Mouse (Mus musculus) neural tube, embryonic 13.5 days (tissue): ENCODE results near the gene Ddx23. TPM values are rescaled to one million over a fixed set of nuclear protein-coding genes. Genes with fewer than 3 reads are reported as not detected.
A peak's percentile ranks its signal among the peaks of the same experiment; 100 is the strongest.

Experiments
- ATAC-seq: fragments of 200-750 bp; cut with Nextera tagmentation; 2 replicates; pipeline ENCODE4 v1.8.0; 2017; ENCODE audit warnings: low read depth, mild to moderate bottlenecking, moderate TSS enrichment, moderate library complexity
- H3K27ac ChIP-seq: fragments of 300-500 bp; sonication (generic); replicated peaks from 2 replicates; pipeline ENCODE4 v1.5.1; 2015; ENCODE audit warnings: moderate library complexity, mild to moderate bottlenecking, inconsistent platforms
- H3K27me3 ChIP-seq: fragments of 300-500 bp; sonication (generic); 2 replicates; pipeline ENCODE4 v1.6.1; 2015; ENCODE audit warnings: mild to moderate bottlenecking, inconsistent platforms
- H3K36me3 ChIP-seq: fragments of 300-500 bp; sonication (generic); 2 replicates; pipeline ENCODE4 v1.6.1; 2015; ENCODE audit warnings: mild to moderate bottlenecking, inconsistent platforms
- H3K4me1 ChIP-seq: fragments of 300-500 bp; sonication (generic); replicated peaks from 2 replicates; pipeline ENCODE4 v1.6.1; 2015; ENCODE audit warnings: inconsistent platforms
- H3K4me2 ChIP-seq: fragments of 300-500 bp; sonication (generic); 2 replicates; pipeline ENCODE4 v1.6.1; 2015; ENCODE audit warnings: inconsistent platforms, mild to moderate bottlenecking, moderate library complexity
- H3K4me3 ChIP-seq: fragments of 300-500 bp; sonication (generic); 2 replicates; pipeline ENCODE4 v1.5.1; 2015; ENCODE audit warnings: mild to moderate bottlenecking, inconsistent platforms
- H3K9ac ChIP-seq: fragments of 300-500 bp; sonication (generic); 2 replicates; pipeline ENCODE4 v1.6.1; 2015; ENCODE audit warnings: moderate library complexity, mild to moderate bottlenecking, inconsistent platforms
- H3K9me3 ChIP-seq: fragments of 300-500 bp; sonication (generic); 2 replicates; pipeline ENCODE4 v1.6.1; 2016; ENCODE audit warnings: inconsistent platforms
- WGBS: fragments of 180-500 bp; shearing (Covaris S2); methylation state at CpG from one replicate; pipeline ENCODE4 v1.1.7; 2015; 5-methylcytosine and 5-hydroxymethylcytosine counted together
- polyA plus RNA-seq: library from polyadenylated mRNA; unstranded; fragments of >200 nt; fragmentation: Nextera tagmentation; extraction: Ambion mirVana; gene quantifications from 2 replicates; pipeline ENCODE4 v1.2.1, GENCODE M21; 2015

The Ddx23 gene
- polyA plus RNA-seq, 1 experiment from 2014 or later = 21.7 TPM

- WGBS = 90% methylated on average over 1 of the region's 1 CpGs
- Histone ChIP-seq H3K4me2 (no peak overlapping the region), H3K4me1 (no peaks in the 10 kb centered on the region), H3K27me3 (peaks cover 4% of the 10 kb centered on the region; the same call in 1 of the 2 replicates), H3K9me3 (no peaks in the 10 kb centered on the region), H3K9ac (no peak overlapping the region), H3K27ac (no peak overlapping the region), H3K36me3 (no peaks in the 10 kb centered on the region), H3K4me3 (no peak overlapping the region)
- ATAC-seq = no peak
These were observed 21.1 kb upstream of the Ddx23 start for GRCm38 (mm10) chr15:98683746-98684145.

GRCm38 (mm10) chr15:98683177-98683576, 20.5 kb upstream of the Ddx23 start:
- Histone ChIP-seq H3K4me3 (no peak overlapping the region), H3K27me3 (peaks cover 5% of the 10 kb centered on the region; the same call in 1 of the 2 replicates), H3K9ac (no peak overlapping the region), H3K9me3 (no peaks in the 10 kb centered on the region), H3K36me3 (no peaks in the 10 kb centered on the region), H3K27ac (no peak overlapping the region), H3K4me2 (no peak overlapping the region), H3K4me1 (no peaks in the 10 kb centered on the region)
- no peak for ATAC-seq
- WGBS = 73% methylated on average over 10 of the region's 10 CpGs

GRCm38 (mm10) chr15:98681633-98682032, 18.9 kb upstream of the Ddx23 start:
- H3K4me1 ChIP-seq = peaks cover 11% of the 10 kb centered on the region
- H3K9ac ChIP-seq = no peak overlapping the region
- H3K4me2 ChIP-seq = no peak overlapping the region
- H3K27ac ChIP-seq = no peak overlapping the region
- no peaks in the 10 kb centered on the region for H3K36me3 ChIP-seq
- WGBS = 89% methylated on average over 7 of the region's 7 CpGs
- peaks cover 5% of the 10 kb centered on the region; the same call in 1 of the 2 replicates for H3K27me3 ChIP-seq
- no peak for ATAC-seq
- no peaks in the 10 kb centered on the region for H3K9me3 ChIP-seq
- H3K4me3 ChIP-seq = no peak overlapping the region

GRCm38 (mm10) chr15:98680660-98681059, 18.0 kb upstream of the Ddx23 start:
- peaks cover 5% of the 10 kb centered on the region; the same call in 1 of the 2 replicates for H3K27me3 ChIP-seq
- no peaks in the 10 kb centered on the region for H3K9me3 ChIP-seq
- 88% methylated on average over 8 of the region's 8 CpGs for WGBS
- no peak for ATAC-seq
- no peak overlapping the region for H3K9ac ChIP-seq
- H3K36me3 ChIP-seq = no peaks in the 10 kb centered on the region
- peaks cover 21% of the 10 kb centered on the region for H3K4me1 ChIP-seq
- no peak overlapping the region for H3K4me2 ChIP-seq
- no peak overlapping the region for H3K4me3 ChIP-seq
- H3K27ac ChIP-seq = no peak overlapping the region

- H3K9ac ChIP-seq = no peak overlapping the region
- no peak overlapping the region for H3K27ac ChIP-seq
- no peaks in the 10 kb centered on the region for H3K36me3 ChIP-seq
- H3K4me2 ChIP-seq = peak overlapping the region; percentile 98; the same call in 1 of the 2 replicates
- H3K4me3 ChIP-seq = no peak overlapping the region
- H3K4me1 ChIP-seq = peaks cover 44% of the 10 kb centered on the region
- no peak for ATAC-seq
- no peaks in the 10 kb centered on the region for H3K9me3 ChIP-seq
- peaks cover 5% of the 10 kb centered on the region; the same call in 1 of the 2 replicates for H3K27me3 ChIP-seq
- 71% methylated on average over 7 of the region's 7 CpGs for WGBS
These were observed 15.3 kb upstream of the Ddx23 start for GRCm38 (mm10) chr15:98677977-98678376.

GRCm38 (mm10) chr15:98676940-98677728, 14.4 kb upstream of the Ddx23 start, which contains the start of gene Rnd1:
Gene Rnd1, minus strand, starts transcription at chr15:98677461.
- H3K27ac ChIP-seq = no peak within 1 kb of the TSS; the same call in 1 of the 2 replicates
- no peaks in the 10 kb centered on the region for H3K9me3 ChIP-seq
- peaks cover 49% of the 10 kb centered on the region for H3K4me1 ChIP-seq
- peak within 1 kb of the TSS; percentile 53 for H3K4me3 ChIP-seq
- peak within 1 kb of the TSS; percentile 98 for H3K4me2 ChIP-seq
- peak within 1 kb of the TSS; percentile 74 for H3K9ac ChIP-seq
- peaks cover 5% of the 10 kb centered on the region; the same call in 1 of the 2 replicates for H3K27me3 ChIP-seq
- peak; percentile 94 for ATAC-seq
- WGBS = under 1% methylated on average over 37 of the region's 37 CpGs
- H3K36me3 ChIP-seq = no peaks in the 10 kb centered on the region

GRCm38 (mm10) chr15:98676471-98676870, 13.8 kb upstream of the Ddx23 start:
- H3K4me3 ChIP-seq = peak overlapping the region; percentile 53
- peak overlapping the region; percentile 98 for H3K4me2 ChIP-seq
- no peaks in the 10 kb centered on the region for H3K36me3 ChIP-seq
- H3K4me1 ChIP-seq = peaks cover 49% of the 10 kb centered on the region
- ATAC-seq = 0 out of 2 replicates have a peak, but pooled peaks have one; percentile 17
- no peak overlapping the region for H3K27ac ChIP-seq
- H3K9ac ChIP-seq = peak overlapping the region; percentile 74
- peaks cover 5% of the 10 kb centered on the region; the same call in 1 of the 2 replicates for H3K27me3 ChIP-seq
- no peaks in the 10 kb centered on the region for H3K9me3 ChIP-seq
- 2% methylated on average over 9 of the region's 9 CpGs for WGBS

- Histone ChIP-seq H3K27me3 (peaks cover 5% of the 10 kb centered on the region; the same call in 1 of the 2 replicates), H3K36me3 (no peaks in the 10 kb centered on the region), H3K4me1 (peaks cover 49% of the 10 kb centered on the region), H3K4me3 (peak overlapping the region; percentile 53), H3K4me2 (peak overlapping the region; percentile 98), H3K9ac (peak overlapping the region; percentile 74), H3K9me3 (no peaks in the 10 kb centered on the region), H3K27ac (peak overlapping the region; percentile 78)
- WGBS = 4% methylated on average over 14 of the region's 14 CpGs
- ATAC-seq = no peak
These were observed 13.0 kb upstream of the Ddx23 start for GRCm38 (mm10) chr15:98675634-98676250.

- H3K27ac ChIP-seq = peak overlapping the region; percentile 78
- H3K4me3 ChIP-seq = peak overlapping the region; percentile 53
- H3K4me2 ChIP-seq = peak overlapping the region; percentile 98
- peak overlapping the region; percentile 74 for H3K9ac ChIP-seq
- no peaks in the 10 kb centered on the region for H3K9me3 ChIP-seq
- peak; percentile 25; the same call in 1 of the 2 replicates for ATAC-seq
- peaks cover 5% of the 10 kb centered on the region; the same call in 1 of the 2 replicates for H3K27me3 ChIP-seq
- peaks cover 49% of the 10 kb centered on the region for H3K4me1 ChIP-seq
- 10% methylated on average over 11 of the region's 11 CpGs for WGBS
- 0 out of 2 replicates have a peak, but pooled peaks cover 6% of the 10 kb centered on the region for H3K36me3 ChIP-seq
These were observed 12.4 kb upstream of the Ddx23 start for GRCm38 (mm10) chr15:98674994-98675545.

- Histone ChIP-seq H3K9ac (peak overlapping the region; percentile 74), H3K36me3 (0 out of 2 replicates have a peak, but pooled peaks cover 10% of the 10 kb centered on the region), H3K4me2 (peak overlapping the region; percentile 98), H3K4me1 (peaks cover 49% of the 10 kb centered on the region), H3K27me3 (peaks cover 5% of the 10 kb centered on the region; the same call in 1 of the 2 replicates), H3K4me3 (peak overlapping the region; percentile 53), H3K9me3 (no peaks in the 10 kb centered on the region), H3K27ac (peak overlapping the region; percentile 78)
- peak; percentile 66 for ATAC-seq
- 7% methylated on average over 7 of the region's 7 CpGs for WGBS
These were observed 11.7 kb upstream of the Ddx23 start for GRCm38 (mm10) chr15:98674284-98674993.

- peak overlapping the region; percentile 74; the same call in 1 of the 2 replicates for H3K9ac ChIP-seq
- 80% methylated on average over 7 of the region's 7 CpGs for WGBS
- H3K4me2 ChIP-seq = peak overlapping the region; percentile 98
- no peak for ATAC-seq
- peaks cover 49% of the 10 kb centered on the region for H3K4me1 ChIP-seq
- H3K27me3 ChIP-seq = peaks cover under 1% of the 10 kb centered on the region; the same call in 1 of the 2 replicates
- H3K27ac ChIP-seq = peak overlapping the region; percentile 78
- no peak overlapping the region for H3K4me3 ChIP-seq
- H3K36me3 ChIP-seq = 0 out of 2 replicates have a peak, but pooled peaks cover 13% of the 10 kb centered on the region
- H3K9me3 ChIP-seq = no peaks in the 10 kb centered on the region
These were observed 11.0 kb upstream of the Ddx23 start for GRCm38 (mm10) chr15:98673732-98674131.
